ENCODE assay signal across 23 mouse cellular contexts in the genomic region with DNA sequence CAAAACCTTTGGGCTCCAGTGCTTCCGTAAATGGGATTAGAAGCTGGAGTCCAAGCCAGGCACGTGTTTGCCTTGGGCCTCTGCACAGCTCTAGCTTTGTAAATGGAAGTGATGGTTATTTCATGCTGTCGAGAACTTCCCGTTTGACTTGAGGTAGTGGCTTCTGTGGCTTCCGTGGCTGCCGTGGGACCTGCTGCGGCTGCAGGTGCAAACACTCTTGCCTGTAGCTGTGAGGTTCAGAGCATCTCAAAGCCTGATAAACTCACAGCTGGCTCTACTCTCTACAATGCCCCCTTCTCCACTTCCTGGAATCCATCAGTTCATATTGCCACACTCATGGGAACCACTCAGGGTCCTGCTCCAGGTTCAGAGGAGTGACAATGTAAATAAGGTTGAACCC.
DNase-seq lines count a peak whose midpoint lies in the region; ATAC-seq and TF ChIP-seq lines count a peak whose summit lies in the region.
"Had no signal": no experiment of that assay in that cellular context is flagged by ENCODE, and none has a peak within 500 bp of the region (broad histone marks: within the 10 kb centered on the region; RNA-seq: fewer than 3 reads in every experiment).

No protein-coding gene starts in this region.

- no peak overlapping the region for H3K4me2 ChIP-seq in forebrain, embryonic 15.5 days (replicated peaks)
- H3K4me2 ChIP-seq: embryonic facial prominence, embryonic 15.5 days; hindbrain, embryonic 13.5 days had no signal

- no peaks in the 10 kb centered on the region for H3K36me3 ChIP-seq in thymus, adult 2 months (ENCODE audit: control insufficient read depth, insufficient read depth, low read length)
- H3K36me3 ChIP-seq in forebrain, embryonic 15.5 days: no peaks in the 10 kb centered on the region
- H3K36me3 ChIP-seq in kidney, adult 2 months (ENCODE audit: control insufficient read depth, insufficient read depth, low read length): no peaks in the 10 kb centered on the region
- H3K36me3 ChIP-seq: embryonic facial prominence, embryonic 15.5 days; forebrain, embryonic 10.5 days; heart, embryonic 10.5 days; hindbrain, embryonic 13.5 days had no signal

- TF ChIP-seq POLR2A in thymus, adult 2 months (IDR thresholded peaks at IDR 0.05; ENCODE audit: control insufficient read depth, extremely low read depth, insufficient read depth, low read length, poor library complexity): no peak
- TF ChIP-seq POLR2A in kidney, adult 2 months (IDR thresholded peaks at IDR 0.05; ENCODE audit: low read depth, low read length): no peak

- TF ChIP-seq CTCF in thymus, adult 2 months (IDR thresholded peaks at IDR 0.05; ENCODE audit: borderline replicate concordance, control insufficient read depth, extremely low read depth, insufficient read depth, low read length, poor library complexity): no peak
- no peak for TF ChIP-seq CTCF in kidney, adult 2 months (conservative IDR thresholded peaks at IDR 0.05; ENCODE audit: insufficient read depth, insufficient read length, low read depth, low read length)

- no peaks in the 10 kb centered on the region for H3K27me3 ChIP-seq in thymus, adult 2 months (ENCODE audit: control insufficient read depth, insufficient read depth, low read length)
- H3K27me3 ChIP-seq in forebrain, embryonic 15.5 days: no peaks in the 10 kb centered on the region
- H3K27me3 ChIP-seq in kidney, adult 2 months (replicated peaks; ENCODE audit: control insufficient read depth, insufficient read depth, low read length): no peaks in the 10 kb centered on the region
- H3K27me3 ChIP-seq: embryonic facial prominence, embryonic 15.5 days; hindbrain, embryonic 13.5 days had no signal

- no peak overlapping the region for H3K9ac ChIP-seq in forebrain, embryonic 15.5 days (replicated peaks)
- H3K9ac ChIP-seq: embryonic facial prominence, embryonic 15.5 days; hindbrain, embryonic 13.5 days had no signal

- H3K4me1 ChIP-seq in thymus, adult 2 months (replicated peaks; ENCODE audit: control insufficient read depth, insufficient read depth, low read length): peaks cover 20% of the 10 kb centered on the region
- H3K4me1 ChIP-seq in forebrain, embryonic 15.5 days: peaks cover 2% of the 10 kb centered on the region
- no peaks in the 10 kb centered on the region for H3K4me1 ChIP-seq in kidney, adult 2 months (ENCODE audit: control insufficient read depth, insufficient read depth, low read length)

- peak; percentile 10 for DNase-seq in CD4-positive, CD25-positive, alpha-beta regulatory T cell, adult 2 months (ENCODE audit: low read depth, low spot score)
- peak; percentile 56 for DNase-seq in thymus, adult 2 months
- DNase-seq in thymus, postnatal 25 days: peak; percentile 64
- no peak for DNase-seq in layer of hippocampus, postnatal 14 days (ENCODE audit: low spot score in 2 of 2)
- DNase-seq in kidney, adult 2 months: no peak
- DNase-seq: adrenal gland, adult 2 months; adrenal gland, postnatal 25 days; B cell, adult 2 months; cerebellum, adult 2 months; cerebellum, postnatal 10 days; embryo, embryonic 11 days; gastrocnemius, postnatal 14 days; heart, postnatal 10 days; heart, postnatal 4 days had no signal

- WGBS in thymus, adult 2 months: 10% methylated on average over 7 of the region's 7 CpGs
- WGBS in forebrain, embryonic 15.5 days: 84% methylated on average over 7 of the region's 7 CpGs
- WGBS in kidney, adult 2 months: 88% methylated on average over 7 of the region's 7 CpGs

- H3K4me3 ChIP-seq in thymus, adult 2 months (ENCODE audit: control insufficient read depth, insufficient read depth, low read length): no peak overlapping the region
- no peak overlapping the region for H3K4me3 ChIP-seq in forebrain, embryonic 15.5 days
- H3K4me3 ChIP-seq in kidney, adult 2 months (ENCODE audit: insufficient read depth, low read depth, low read length): no peak overlapping the region
- H3K4me3 ChIP-seq: embryonic facial prominence, embryonic 15.5 days; erythroblast, embryonic 14.5 days; forebrain, embryonic 10.5 days; heart, embryonic 10.5 days; hindbrain, embryonic 13.5 days had no signal

- no peaks in the 10 kb centered on the region for H3K9me3 ChIP-seq in forebrain, embryonic 15.5 days
- H3K9me3 ChIP-seq: embryonic facial prominence, embryonic 15.5 days; forebrain, embryonic 10.5 days; heart, embryonic 10.5 days; hindbrain, embryonic 13.5 days had no signal

- ATAC-seq in CD4-positive, CD25-positive, alpha-beta regulatory T cell, adult 4 months: no peak
- ATAC-seq in forebrain, embryonic 15.5 days (replicated peaks): no peak
- ATAC-seq: forebrain, embryonic 16.5 days; hindbrain, postnatal 0 days had no signal

- no peak overlapping the region for H3K27ac ChIP-seq in thymus, adult 2 months (ENCODE audit: control insufficient read depth, insufficient read depth, low read length)
- H3K27ac ChIP-seq in forebrain, embryonic 15.5 days (replicated peaks): no peak overlapping the region
- H3K27ac ChIP-seq in kidney, adult 2 months (ENCODE audit: insufficient read depth, low read depth, low read length): no peak overlapping the region
- H3K27ac ChIP-seq: embryonic facial prominence, embryonic 15.5 days; forebrain, embryonic 10.5 days; heart, embryonic 10.5 days; hindbrain, embryonic 13.5 days; hindbrain, postnatal 0 days had no signal

Comparison
In these comparisons a context has a peak if more than half of its experiments do, and no peak if none do; other contexts are left out.
1. DNase-seq: peak in CD4-positive, CD25-positive, alpha-beta regulatory T cell, adult 2 months (single experiment), thymus, adult 2 months (single experiment) and thymus, postnatal 25 days (single experiment); none in layer of hippocampus, postnatal 14 days (0 of 2) and kidney, adult 2 months (single experiment).